Mouse (Mus musculus) midbrain, embryonic 16.5 days (tissue): ENCODE measurements at regions not wholly inside any gene's neighbourhood (a gene's known extent, or its start where the extent isn't known, plus 50 kb on each side); places are given as distances from the start of the nearest gene placed in this dataset.

Source experiments
- ATAC-seq: fragments of 200-750 bp; cut with Nextera tagmentation; 2 replicates; pipeline ENCODE4 v1.8.0; 2017; ENCODE audit warnings: moderate TSS enrichment
- H3K27ac ChIP-seq: fragments of 300-500 bp; sonication (generic); 2 replicates; pipeline ENCODE4 v1.5.1; 2014; ENCODE audit warnings: mild to moderate bottlenecking, low read length, mixed read lengths
- H3K27me3 ChIP-seq: fragments of 300-500 bp; sonication (generic); 2 replicates; pipeline ENCODE4 v1.6.1; 2014; ENCODE audit warnings: low read depth, low read length, mixed read lengths; ENCODE audit not compliant: control insufficient read depth, insufficient read depth
- H3K36me3 ChIP-seq: fragments of 300-500 bp; sonication (generic); 2 replicates; pipeline ENCODE4 v1.6.1; 2014; ENCODE audit warnings: mild to moderate bottlenecking, low read length, moderate library complexity, mixed read lengths; ENCODE audit not compliant: control insufficient read depth, insufficient read depth
- H3K4me1 ChIP-seq: fragments of 300-500 bp; sonication (generic); 2 replicates; pipeline ENCODE4 v1.6.1; 2014; ENCODE audit warnings: mild to moderate bottlenecking, low read length, mixed read lengths; ENCODE audit not compliant: control insufficient read depth, insufficient read depth
- H3K4me2 ChIP-seq: fragments of 300-500 bp; sonication (generic); 2 replicates; pipeline ENCODE4 v1.6.1; 2014; ENCODE audit warnings: mild to moderate bottlenecking, low read length, mixed read lengths
- H3K4me3 ChIP-seq: fragments of 300-500 bp; sonication (generic); 2 replicates; pipeline ENCODE4 v1.5.1; 2014; ENCODE audit warnings: low read depth, mild to moderate bottlenecking, low read length, moderate library complexity, mixed read lengths
- H3K9ac ChIP-seq: fragments of 300-500 bp; sonication (generic); 2 replicates; pipeline ENCODE4 v1.6.1; 2014; ENCODE audit warnings: low read depth, low read length, mixed read lengths
- H3K9me3 ChIP-seq: fragments of 300-500 bp; sonication (generic); replicated peaks from 2 replicates; pipeline ENCODE4 v1.6.1; 2014; ENCODE audit warnings: mild to moderate bottlenecking, low read length, mixed read lengths; ENCODE audit not compliant: control insufficient read depth, poor library complexity, severe bottlenecking
- WGBS: fragments of 180-500 bp; shearing (Covaris S2); extraction: QIAGEN DNeasy Blood & Tissue Kit; methylation state at CpG from one replicate; pipeline ENCODE4 v1.1.7; 2014; 5-methylcytosine and 5-hydroxymethylcytosine counted together

GRCm38 (mm10) chr5:107035376-107035775, 71.3 kb downstream of the Cdc7 start:
- no peak overlapping the region for H3K27ac ChIP-seq
- ATAC-seq, result no peak
- no peaks in the 10 kb centered on the region for H3K36me3 ChIP-seq
- no peak overlapping the region for H3K4me3 ChIP-seq
- no peak overlapping the region for H3K9ac ChIP-seq
- no peak overlapping the region for H3K4me2 ChIP-seq
- H3K27me3 ChIP-seq, result no peaks in the 10 kb centered on the region
- no peaks in the 10 kb centered on the region for H3K9me3 ChIP-seq
- H3K4me1 ChIP-seq, result no peaks in the 10 kb centered on the region
- 80% methylated on average over 4 of the region's 4 CpGs for WGBS

DNA sequence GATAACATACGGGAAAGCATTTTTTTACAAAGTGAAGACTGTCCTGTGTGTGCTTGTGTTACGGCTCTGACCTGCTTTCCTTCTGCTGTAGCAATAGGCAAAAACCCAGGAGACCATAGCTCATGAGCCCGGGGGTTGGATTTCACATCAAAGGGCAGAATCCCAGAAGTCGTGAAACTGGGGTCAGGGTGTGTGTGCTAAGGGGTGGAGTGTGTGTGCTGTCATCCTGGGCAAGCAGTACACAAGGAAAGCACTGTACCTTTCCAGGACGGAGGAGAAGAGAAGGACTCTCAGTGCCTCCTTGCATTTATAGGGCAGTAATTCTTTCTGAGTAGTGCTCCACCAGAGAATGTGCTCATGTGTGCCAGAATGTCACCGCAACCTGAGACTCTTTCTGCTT, 71.7 kb downstream of the Cdc7 start:
- Histone ChIP-seq H3K9me3 (no peaks in the 10 kb centered on the region), H3K36me3 (no peaks in the 10 kb centered on the region), H3K27ac (no peak overlapping the region), H3K4me2 (no peak overlapping the region), H3K4me3 (no peak overlapping the region), H3K9ac (no peak overlapping the region), H3K4me1 (no peaks in the 10 kb centered on the region), H3K27me3 (no peaks in the 10 kb centered on the region)
- WGBS, result 64% methylated on average over 6 of the region's 6 CpGs
- no peak for ATAC-seq

DNA sequence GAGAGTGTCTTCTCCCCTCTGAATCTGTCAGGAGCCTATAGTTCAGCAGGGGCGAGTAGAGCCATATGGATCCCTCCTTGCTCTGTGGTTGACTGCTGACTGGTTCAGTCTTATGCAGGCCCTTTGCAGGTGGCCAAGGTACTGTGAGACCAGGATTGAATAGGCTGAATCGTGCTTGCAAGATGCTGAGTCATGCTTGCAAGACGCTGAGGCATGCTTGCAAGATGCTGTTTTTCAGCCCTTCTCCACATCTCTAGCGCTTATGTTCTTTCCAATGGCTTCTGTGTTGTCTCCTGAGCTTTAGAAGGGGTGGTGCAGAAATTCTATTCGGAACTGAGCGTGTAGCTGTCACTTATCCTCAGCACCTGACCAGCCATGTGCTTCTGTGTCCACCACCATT, 72.4 kb downstream of the Cdc7 start:
- no peaks in the 10 kb centered on the region for H3K9me3 ChIP-seq
- no peak overlapping the region for H3K4me3 ChIP-seq
- WGBS, result 78% methylated on average over 6 of the region's 6 CpGs
- no peaks in the 10 kb centered on the region for H3K27me3 ChIP-seq
- no peak overlapping the region for H3K27ac ChIP-seq
- H3K4me2 ChIP-seq, result no peak overlapping the region
- no peak overlapping the region for H3K9ac ChIP-seq
- no peaks in the 10 kb centered on the region for H3K36me3 ChIP-seq
- ATAC-seq, result no peak
- H3K4me1 ChIP-seq, result no peaks in the 10 kb centered on the region

- no peak for ATAC-seq
- Histone ChIP-seq H3K9ac (no peak overlapping the region), H3K4me3 (no peak overlapping the region), H3K9me3 (no peaks in the 10 kb centered on the region), H3K4me2 (no peak overlapping the region), H3K4me1 (no peaks in the 10 kb centered on the region), H3K27ac (no peak overlapping the region), H3K36me3 (no peaks in the 10 kb centered on the region), H3K27me3 (no peaks in the 10 kb centered on the region)
- 71% methylated on average over 6 of the region's 6 CpGs for WGBS
Observed at GRCm38 (mm10) chr5:107037087-107037486, 73.0 kb downstream of the Cdc7 start.

DNA sequence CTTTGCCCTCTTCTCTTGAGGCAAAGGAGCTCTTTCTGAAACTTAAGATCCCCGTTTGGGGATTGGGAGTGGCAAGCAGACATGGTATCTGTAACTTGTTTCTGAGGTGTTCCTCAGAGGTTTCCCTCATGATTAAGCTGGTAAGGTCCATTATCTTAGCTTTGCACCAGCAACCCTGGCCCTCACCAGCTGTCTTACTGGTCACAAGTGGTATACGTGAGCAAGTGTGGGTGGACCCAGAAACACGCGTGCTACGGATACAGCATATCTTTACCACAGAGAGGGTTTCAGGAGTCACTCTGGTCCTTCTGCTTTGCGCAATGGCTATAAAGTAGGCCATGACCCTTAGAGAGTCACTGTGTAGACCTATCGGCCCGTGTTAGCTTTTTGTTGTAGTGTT, 75.2 kb downstream of the Cdc7 start:
- no peak for ATAC-seq
- Histone ChIP-seq H3K9me3 (no peaks in the 10 kb centered on the region), H3K36me3 (no peaks in the 10 kb centered on the region), H3K27me3 (no peaks in the 10 kb centered on the region), H3K4me2 (no peak overlapping the region), H3K4me1 (no peaks in the 10 kb centered on the region), H3K9ac (no peak overlapping the region), H3K4me3 (no peak overlapping the region), H3K27ac (no peak overlapping the region)
- WGBS, result 98% methylated on average over 8 of the region's 8 CpGs

- Histone ChIP-seq H3K9me3 (no peaks in the 10 kb centered on the region), H3K36me3 (no peaks in the 10 kb centered on the region), H3K27me3 (no peaks in the 10 kb centered on the region), H3K27ac (no peak overlapping the region), H3K9ac (no peak overlapping the region), H3K4me3 (no peak overlapping the region), H3K4me1 (no peaks in the 10 kb centered on the region), H3K4me2 (no peak overlapping the region)
- 90% methylated on average over 6 of the region's 6 CpGs for WGBS
- ATAC-seq, result no peak
Observed at GRCm38 (mm10) chr5:107039956-107040355, 75.8 kb downstream of the Cdc7 start.

DNA sequence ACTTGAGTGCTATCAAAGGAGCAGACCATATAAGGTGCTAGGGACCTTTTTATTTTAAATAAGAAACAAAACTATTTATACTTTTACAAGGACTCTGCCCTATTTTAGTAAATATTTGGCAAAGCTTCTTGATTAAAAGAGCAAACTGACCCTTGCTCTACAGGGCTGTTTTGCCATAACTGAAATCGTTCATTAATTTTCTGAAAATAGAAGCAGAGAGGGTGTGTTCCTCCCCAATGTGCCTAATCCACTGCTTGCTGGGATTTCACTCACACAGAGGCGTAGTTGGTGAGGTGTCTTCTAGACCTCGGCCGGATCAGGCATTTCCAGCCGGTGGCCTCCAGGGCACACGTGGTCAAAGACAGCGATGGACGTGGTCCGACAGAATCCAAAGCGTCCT, 76.4 kb downstream of the Cdc7 start:
- Histone ChIP-seq H3K4me1 (no peaks in the 10 kb centered on the region), H3K9ac (no peak overlapping the region), H3K27ac (no peak overlapping the region), H3K27me3 (no peaks in the 10 kb centered on the region), H3K4me2 (no peak overlapping the region), H3K9me3 (no peaks in the 10 kb centered on the region), H3K4me3 (no peak overlapping the region), H3K36me3 (no peaks in the 10 kb centered on the region)
- no peak for ATAC-seq
- WGBS, result 89% methylated on average over 10 of the region's 10 CpGs

- no peaks in the 10 kb centered on the region for H3K9me3 ChIP-seq
- H3K4me2 ChIP-seq, result no peak overlapping the region
- H3K4me3 ChIP-seq, result no peak overlapping the region
- no peaks in the 10 kb centered on the region for H3K27me3 ChIP-seq
- no peak for ATAC-seq
- H3K4me1 ChIP-seq, result no peaks in the 10 kb centered on the region
- WGBS, result 79% methylated on average over 10 of the region's 10 CpGs
- H3K9ac ChIP-seq, result no peak overlapping the region
- no peaks in the 10 kb centered on the region for H3K36me3 ChIP-seq
- no peak overlapping the region for H3K27ac ChIP-seq
Observed at GRCm38 (mm10) chr5:107045163-107045562, 81.0 kb downstream of the Cdc7 start.

DNA sequence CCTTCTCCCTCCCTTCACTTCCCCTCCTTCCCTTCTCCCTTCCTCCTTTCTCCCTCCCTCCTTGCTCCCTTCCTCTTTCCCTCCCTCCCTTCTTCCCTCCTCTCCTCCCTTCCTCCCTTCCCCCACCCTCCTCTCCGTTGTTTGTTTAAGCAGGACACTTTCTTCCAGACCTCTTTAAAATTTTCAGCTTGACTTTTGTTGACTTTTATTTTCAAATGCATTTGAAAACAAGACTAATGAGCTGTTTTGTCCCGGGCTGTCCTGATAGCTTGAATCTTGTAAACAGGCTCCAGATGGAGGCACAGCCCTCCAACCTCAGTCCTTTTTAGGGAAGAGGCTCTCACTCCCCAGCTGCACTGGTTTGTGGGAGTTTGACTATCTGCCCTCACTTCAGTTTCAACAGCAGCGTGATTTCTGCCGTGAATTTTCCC, 82.4 kb downstream of the Cdc7 start:
- no peak for ATAC-seq
- no peaks in the 10 kb centered on the region for H3K36me3 ChIP-seq
- H3K4me1 ChIP-seq, result no peaks in the 10 kb centered on the region
- no peak overlapping the region for H3K4me3 ChIP-seq
- no peaks in the 10 kb centered on the region for H3K27me3 ChIP-seq
- H3K4me2 ChIP-seq, result no peak overlapping the region
- H3K9ac ChIP-seq, result no peak overlapping the region
- H3K9me3 ChIP-seq, result no peaks in the 10 kb centered on the region
- no peak overlapping the region for H3K27ac ChIP-seq
- WGBS, result 37% methylated on average over 4 of the region's 4 CpGs

DNA sequence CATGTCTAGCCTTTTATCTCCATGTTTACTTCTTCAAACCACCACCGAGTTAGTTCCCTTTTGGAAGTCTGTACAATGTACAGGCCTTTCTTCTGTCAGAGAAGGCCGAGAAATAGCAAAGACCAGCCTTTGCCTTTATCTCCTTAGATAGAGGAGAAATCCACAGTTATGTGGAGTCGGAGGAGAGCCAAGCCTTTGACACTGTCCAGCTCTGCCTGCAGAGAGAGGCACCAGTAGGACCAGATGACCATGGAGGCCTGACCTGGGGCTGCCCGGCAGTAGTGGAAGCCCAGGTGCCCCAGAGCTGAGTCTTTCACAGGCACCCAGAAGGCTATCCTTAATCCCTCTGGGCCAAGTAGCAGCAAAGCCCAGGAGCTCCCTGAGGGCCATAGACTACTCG, 84.5 kb downstream of the Cdc7 start:
- no peak for ATAC-seq
- Histone ChIP-seq H3K4me1 (no peaks in the 10 kb centered on the region), H3K4me3 (no peak overlapping the region), H3K36me3 (no peaks in the 10 kb centered on the region), H3K27ac (no peak overlapping the region), H3K9ac (no peak overlapping the region), H3K27me3 (no peaks in the 10 kb centered on the region), H3K4me2 (no peak overlapping the region), H3K9me3 (no peaks in the 10 kb centered on the region)
- WGBS, result 82% methylated on average over 5 of the region's 5 CpGs
